Mouse (Mus musculus) stomach, embryonic 16.5 days (tissue): Measurements from ENCODE around the gene Dnah8. TPM values are rescaled to one million over a fixed set of nuclear protein-coding genes. Genes with fewer than 3 reads are reported as not detected.
"Not testable (repeated sequence)": the region's sequence is repeated elsewhere in the genome, so short reads cannot be mapped to it uniquely, and the experiment has no call there.

Experiments used
- ATAC-seq: fragments of 200-750 bp; cut with Nextera tagmentation; 2 replicates; pipeline ENCODE4 v1.8.0; 2017; ENCODE audit warnings: moderate number of reproducible peaks, moderate TSS enrichment; ENCODE audit not compliant: insufficient read depth, low FRiP score
- H3K27ac ChIP-seq: fragments of 300-500 bp; sonication (generic); 2 replicates; pipeline ENCODE4 v1.5.1; 2014; ENCODE audit warnings: low read length
- H3K27me3 ChIP-seq: fragments of 300-500 bp; sonication (generic); 2 replicates; pipeline ENCODE4 v1.6.1; 2014; ENCODE audit warnings: low read length, control low read depth, mixed read lengths; ENCODE audit not compliant: control insufficient read depth, insufficient read depth
- H3K36me3 ChIP-seq: fragments of 300-500 bp; sonication (generic); 2 replicates; pipeline ENCODE4 v1.6.1; 2014; ENCODE audit warnings: low read length; ENCODE audit not compliant: control insufficient read depth, insufficient read depth
- H3K4me1 ChIP-seq: fragments of 300-500 bp; sonication (generic); 2 replicates; pipeline ENCODE4 v1.6.1; 2014; ENCODE audit warnings: low read length, control low read depth, mixed read lengths; ENCODE audit not compliant: control insufficient read depth, insufficient read depth
- H3K4me2 ChIP-seq: fragments of 300-500 bp; sonication (generic); 2 replicates; pipeline ENCODE4 v1.6.1; 2014; ENCODE audit warnings: low read depth, low read length, mixed read lengths
- H3K4me3 ChIP-seq: fragments of 300-500 bp; sonication (generic); replicated peaks from 2 replicates; pipeline ENCODE4 v1.5.1; 2014; ENCODE audit warnings: mild to moderate bottlenecking, low read length
- H3K9ac ChIP-seq: fragments of 300-500 bp; sonication (generic); 2 replicates; pipeline ENCODE4 v1.6.1; 2014; ENCODE audit warnings: low read length
- H3K9me3 ChIP-seq: fragments of 300-500 bp; sonication (generic); replicated peaks from 2 replicates; pipeline ENCODE4 v1.6.1; 2016; ENCODE audit warnings: low read length, control low read depth; ENCODE audit not compliant: control insufficient read depth
- WGBS: fragments of 180-500 bp; shearing (Covaris S2); extraction: QIAGEN DNeasy Blood & Tissue Kit; methylation state at CpG from one replicate; pipeline ENCODE4 v1.1.7; 2014; 5-methylcytosine and 5-hydroxymethylcytosine counted together
- polyA plus RNA-seq: library from polyadenylated mRNA; unstranded; fragments of >200 nt; fragmentation: Nextera tagmentation; extraction: Ambion mirVana; gene quantifications from 2 replicates; pipeline ENCODE4 v1.2.1, GENCODE M21; 2015

Dnah8 gene
- 1.0 and 1.7 TPM in 2 replicates for polyA plus RNA-seq

GRCm38 (mm10) chr17:30624132-30624531 is at the start of gene Dnah8:
TSS of gene Dnah8 (plus strand) at chr17:30624354.
- not testable (repeated sequence) for H3K4me3 ChIP-seq, H3K27ac ChIP-seq, H3K4me2 ChIP-seq, H3K9ac ChIP-seq, H3K36me3 ChIP-seq, H3K4me1 ChIP-seq, H3K27me3 ChIP-seq, ATAC-seq, H3K9me3 ChIP-seq
- no CpG with 5 or more reads among the region's 20 CpGs for WGBS

GRCm38 (mm10) chr17:30574783-30575075 is 49.4 kb upstream of the Dnah8 start:
- Histone ChIP-seq H3K4me1 (peaks cover 20% of the 10 kb centered on the region), H3K4me3 (peak overlapping the region; percentile 68), H3K36me3 (no peaks in the 10 kb centered on the region), H3K27ac (0 out of 2 replicates have a peak overlapping the region, but pooled peaks have one; percentile 16), H3K9ac (peak overlapping the region; percentile 14; the same call in 1 of the 2 replicates), H3K9me3 (no peaks in the 10 kb centered on the region), H3K4me2 (peak overlapping the region; percentile 87), H3K27me3 (no peaks in the 10 kb centered on the region)
- 57% methylated on average over 8 of the region's 8 CpGs for WGBS
- no peak for ATAC-seq

GRCm38 (mm10) chr17:30575121-30575904 is 48.8 kb upstream of the Dnah8 start:
- H3K9ac ChIP-seq = peak overlapping the region; percentile 80
- peak; percentile 14; the same call in 1 of the 2 replicates for ATAC-seq
- peak overlapping the region; percentile 68 for H3K4me3 ChIP-seq
- peak overlapping the region; percentile 82 for H3K27ac ChIP-seq
- no peaks in the 10 kb centered on the region for H3K9me3 ChIP-seq
- H3K4me2 ChIP-seq = peak overlapping the region; percentile 87
- WGBS = 5% methylated on average over 35 of the region's 35 CpGs
- H3K4me1 ChIP-seq = peaks cover 20% of the 10 kb centered on the region
- no peaks in the 10 kb centered on the region for H3K36me3 ChIP-seq
- no peaks in the 10 kb centered on the region for H3K27me3 ChIP-seq

- WGBS = under 1% methylated on average over 66 of the region's 94 CpGs
- H3K4me3 ChIP-seq = peak within 1 kb of the TSS; percentile 68
- no peaks in the 10 kb centered on the region for H3K9me3 ChIP-seq
- H3K36me3 ChIP-seq = no peaks in the 10 kb centered on the region
- peak within 1 kb of the TSS; percentile 80 for H3K9ac ChIP-seq
- H3K4me1 ChIP-seq = peaks cover 15% of the 10 kb centered on the region
- H3K4me2 ChIP-seq = peak within 1 kb of the TSS; percentile 87
- ATAC-seq = peak; percentile 91
- no peaks in the 10 kb centered on the region for H3K27me3 ChIP-seq
- H3K27ac ChIP-seq = peak within 1 kb of the TSS; percentile 82
Observed at GRCm38 (mm10) chr17:30575941-30576773, 48.0 kb upstream of the Dnah8 start, which contains the start of gene Btbd9. TSS of gene Btbd9 (minus strand) at chr17:30576488.

- ATAC-seq = no peak
- Histone ChIP-seq H3K27ac (0 out of 2 replicates have a peak overlapping the region, but pooled peaks have one; percentile 82), H3K4me1 (peaks cover 15% of the 10 kb centered on the region), H3K9ac (peak overlapping the region; percentile 80), H3K4me2 (peak overlapping the region; percentile 87), H3K36me3 (no peaks in the 10 kb centered on the region), H3K9me3 (no peaks in the 10 kb centered on the region), H3K4me3 (peak overlapping the region; percentile 68), H3K27me3 (no peaks in the 10 kb centered on the region)
- WGBS = 44% methylated on average over 12 of the region's 12 CpGs
Observed at GRCm38 (mm10) chr17:30576946-30577345, 47.2 kb upstream of the Dnah8 start.

GRCm38 (mm10) chr17:30580781-30581180 is 43.4 kb upstream of the Dnah8 start:
- 69% methylated on average over 1 of the region's 1 CpGs for WGBS
- Histone ChIP-seq H3K27me3 (no peaks in the 10 kb centered on the region), H3K9me3 (no peaks in the 10 kb centered on the region), H3K36me3 (no peaks in the 10 kb centered on the region), H3K27ac (no peak overlapping the region), H3K4me1 (peaks cover 5% of the 10 kb centered on the region; the same call in 1 of the 2 replicates), H3K4me3 (no peak overlapping the region), H3K4me2 (no peak overlapping the region), H3K9ac (no peak overlapping the region)
- no peak for ATAC-seq

GRCm38 (mm10) chr17:30581201-30581600 is 43.0 kb upstream of the Dnah8 start:
- Histone ChIP-seq H3K9ac (no peak overlapping the region), H3K4me3 (no peak overlapping the region), H3K4me2 (no peak overlapping the region), H3K27ac (no peak overlapping the region), H3K27me3 (no peaks in the 10 kb centered on the region), H3K36me3 (no peaks in the 10 kb centered on the region), H3K9me3 (no peaks in the 10 kb centered on the region), H3K4me1 (peaks cover 5% of the 10 kb centered on the region; the same call in 1 of the 2 replicates)
- WGBS = 84% methylated on average over 6 of the region's 6 CpGs
- no peak for ATAC-seq

- no peak overlapping the region for H3K27ac ChIP-seq
- H3K36me3 ChIP-seq = no peaks in the 10 kb centered on the region
- 83% methylated on average over 3 of the region's 3 CpGs for WGBS
- no peak overlapping the region for H3K4me3 ChIP-seq
- H3K9ac ChIP-seq = no peak overlapping the region
- no peak overlapping the region for H3K4me2 ChIP-seq
- no peaks in the 10 kb centered on the region for H3K4me1 ChIP-seq
- ATAC-seq = no peak
- no peaks in the 10 kb centered on the region for H3K27me3 ChIP-seq
- H3K9me3 ChIP-seq = no peaks in the 10 kb centered on the region
Observed at GRCm38 (mm10) chr17:30582313-30582712, 41.8 kb upstream of the Dnah8 start.
